Mouse (Mus musculus) urinary bladder, postnatal 4 days (tissue): ENCODE measurements around the gene Clic1.
A peak's percentile ranks its signal among the peaks of the same experiment; 100 is the strongest.

Experiments used
- DNase-seq, 2 experiments: peaks; one replicate each; pipeline ENCODE4 v3.0.0; 2021 to 2022; ENCODE audit warnings: low spot score in 2 of 2

The Clic1 gene

DNA sequence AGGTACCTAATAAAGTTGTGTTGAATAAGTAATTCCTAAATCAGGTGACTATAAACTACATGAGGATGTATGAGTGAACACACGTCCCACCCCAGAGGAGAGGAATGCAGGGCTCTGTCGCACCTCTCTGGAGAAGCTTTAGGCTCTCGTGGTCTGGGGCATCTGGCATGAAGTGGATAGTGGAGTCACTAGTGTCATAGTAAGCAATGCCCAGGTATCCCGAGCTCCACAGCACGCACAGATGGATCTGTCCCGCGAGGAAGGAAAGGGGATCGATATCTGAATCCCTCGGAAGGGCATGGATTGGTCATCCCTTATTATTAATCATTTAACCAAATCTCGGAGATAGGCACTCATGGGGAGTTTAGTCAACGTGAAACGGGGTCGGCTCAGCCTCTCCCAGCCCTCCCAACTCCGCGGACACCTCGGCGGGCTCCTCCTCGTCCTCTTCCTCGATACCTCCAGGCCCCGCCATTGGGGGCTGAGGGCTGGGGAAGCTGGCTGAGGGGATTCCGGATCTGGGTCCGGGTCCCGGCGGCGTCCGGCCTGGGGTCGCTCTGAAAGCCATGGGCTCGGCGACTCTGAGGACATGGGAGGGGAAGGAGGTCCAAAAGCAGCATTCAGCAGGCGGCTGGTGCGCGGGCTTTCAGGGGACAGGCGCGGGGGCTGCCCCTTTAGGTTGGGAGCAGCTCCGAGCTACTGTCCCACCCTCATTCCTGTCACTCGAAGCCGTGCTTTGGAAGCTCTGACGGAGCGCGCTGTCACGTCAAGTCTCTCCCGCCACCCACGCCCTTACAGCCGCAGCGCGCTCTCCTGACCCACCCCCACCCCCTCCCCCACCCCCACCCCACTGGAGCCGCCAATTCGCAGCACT lies 3.7 kb upstream of the Clic1 start:
- DNase-seq = no peak

DNA sequence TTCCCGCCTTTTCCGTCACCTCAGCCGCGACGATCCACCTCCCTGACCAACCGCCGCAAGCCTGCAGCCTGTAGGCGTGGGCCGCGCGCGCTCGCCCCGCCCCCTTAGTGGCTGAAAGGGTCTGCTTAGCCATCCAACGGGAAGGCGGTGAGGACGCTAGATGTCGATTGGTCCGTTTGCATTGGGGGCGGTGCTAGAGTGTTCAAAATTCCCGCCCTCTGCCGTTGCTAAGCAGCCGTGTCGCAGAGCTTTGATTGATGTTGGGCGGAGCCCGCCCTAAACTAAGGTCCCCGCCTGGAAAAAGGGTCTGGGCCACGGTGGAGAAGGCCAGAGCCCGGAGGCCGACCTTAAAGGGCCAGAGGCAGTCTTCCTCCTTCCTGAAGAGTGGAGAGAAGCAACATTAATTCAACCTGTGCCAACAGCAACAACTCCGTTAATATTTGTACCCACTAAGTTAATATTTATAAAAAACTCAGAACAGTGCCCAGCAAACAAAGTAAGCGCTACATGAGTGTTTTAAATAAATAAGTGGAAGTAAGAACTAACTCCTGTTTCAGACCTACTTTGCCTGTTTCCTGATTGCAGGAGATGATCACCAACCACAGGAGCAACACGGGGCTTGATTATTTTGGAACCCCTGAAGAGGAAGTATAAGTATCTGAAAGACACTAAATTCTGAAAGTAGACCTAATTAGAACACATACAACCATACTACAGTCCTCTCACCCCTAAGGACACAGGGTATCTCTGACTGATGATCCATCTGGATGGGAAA lies 2.9 kb upstream of the Clic1 start, which contains the start of gene Msh5:
Gene Msh5, minus strand, starts transcription at position 65 of the 775 bp plus-strand sequence.
- peak; percentile 96 for DNase-seq

DNA sequence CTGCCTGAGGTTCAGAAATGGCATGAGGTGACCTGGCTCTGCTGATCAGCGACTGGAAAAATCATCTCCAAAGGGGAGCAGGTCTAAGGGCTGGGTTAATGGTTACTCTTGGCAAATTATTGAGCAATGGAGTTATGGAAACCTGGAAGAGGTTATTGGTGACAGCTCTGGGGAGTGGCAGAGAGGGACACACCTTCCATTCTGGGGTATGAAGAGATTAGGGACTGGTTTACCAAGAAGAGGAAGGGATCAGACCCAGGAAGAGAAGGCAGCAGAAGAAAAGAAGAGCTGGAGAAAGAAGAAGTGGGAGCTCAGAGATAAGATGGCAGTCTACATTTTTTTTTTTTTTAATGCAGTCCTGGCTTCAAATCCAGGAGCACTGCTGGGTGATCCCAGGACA lies 2.1 kb upstream of the Clic1 start:
- no peak for DNase-seq

DNA sequence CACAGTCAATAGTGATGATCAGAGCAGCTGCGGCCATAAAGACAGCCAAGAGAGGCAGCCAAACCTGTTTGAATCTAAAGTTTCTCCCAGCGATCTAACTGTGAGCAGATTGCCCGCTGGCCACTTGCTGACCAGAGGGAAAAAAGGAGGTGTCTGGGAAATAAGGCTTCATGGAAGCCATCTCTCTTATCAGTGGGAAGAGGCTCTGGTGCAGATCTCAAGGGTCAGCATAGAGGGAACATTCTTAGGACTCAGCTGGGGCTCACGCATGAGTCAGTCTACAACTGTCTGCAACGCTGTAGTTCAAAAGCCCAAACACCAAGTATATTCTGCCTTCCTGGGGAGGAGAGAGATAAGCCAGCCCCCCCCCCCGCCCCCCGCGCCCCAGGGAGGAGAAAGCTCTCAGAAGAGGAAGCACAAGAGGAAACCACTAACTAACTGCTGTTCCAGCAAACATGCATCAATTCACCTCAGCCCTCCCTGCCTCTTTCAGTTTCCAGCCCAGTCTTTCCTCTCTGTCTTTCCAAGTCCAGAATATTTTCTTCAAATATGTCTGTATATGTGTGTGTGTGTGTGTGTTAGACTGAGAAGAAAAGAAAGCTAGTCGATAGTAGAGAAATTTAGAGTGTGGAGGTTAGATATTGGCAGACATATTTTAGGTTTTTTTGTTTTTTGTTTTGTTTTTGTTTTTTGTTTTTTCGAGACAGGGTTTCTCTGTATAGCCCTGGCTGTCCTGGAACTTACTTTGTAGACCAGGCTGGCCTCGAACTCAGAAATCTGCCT lies 1.4 kb upstream of the Clic1 start:
- DNase-seq = no peak

DNA sequence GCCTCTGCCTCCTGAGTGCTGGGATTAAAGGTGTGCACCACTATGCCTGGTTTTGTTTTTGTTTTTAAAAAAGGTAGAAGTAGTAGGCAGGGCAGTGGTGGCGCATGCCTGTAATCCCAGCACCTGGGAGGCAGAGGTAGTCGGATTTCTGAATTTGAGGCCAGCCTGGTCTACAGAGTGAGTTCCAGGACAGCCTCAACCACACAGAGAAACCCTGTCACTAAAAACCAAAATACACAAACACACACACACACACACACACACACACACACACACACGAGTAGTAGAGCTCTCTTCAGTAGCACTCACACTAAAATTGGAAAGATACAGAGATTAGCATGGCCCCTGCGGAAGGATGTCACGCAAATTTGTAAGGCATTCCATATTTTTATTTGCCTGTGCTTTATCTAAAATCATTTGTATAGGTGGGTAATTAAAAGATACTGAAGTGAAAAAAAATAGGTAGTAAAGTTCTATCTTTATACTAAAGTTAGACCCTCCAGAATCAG lies 780 bp upstream of the Clic1 start:
- DNase-seq = no peak

DNA sequence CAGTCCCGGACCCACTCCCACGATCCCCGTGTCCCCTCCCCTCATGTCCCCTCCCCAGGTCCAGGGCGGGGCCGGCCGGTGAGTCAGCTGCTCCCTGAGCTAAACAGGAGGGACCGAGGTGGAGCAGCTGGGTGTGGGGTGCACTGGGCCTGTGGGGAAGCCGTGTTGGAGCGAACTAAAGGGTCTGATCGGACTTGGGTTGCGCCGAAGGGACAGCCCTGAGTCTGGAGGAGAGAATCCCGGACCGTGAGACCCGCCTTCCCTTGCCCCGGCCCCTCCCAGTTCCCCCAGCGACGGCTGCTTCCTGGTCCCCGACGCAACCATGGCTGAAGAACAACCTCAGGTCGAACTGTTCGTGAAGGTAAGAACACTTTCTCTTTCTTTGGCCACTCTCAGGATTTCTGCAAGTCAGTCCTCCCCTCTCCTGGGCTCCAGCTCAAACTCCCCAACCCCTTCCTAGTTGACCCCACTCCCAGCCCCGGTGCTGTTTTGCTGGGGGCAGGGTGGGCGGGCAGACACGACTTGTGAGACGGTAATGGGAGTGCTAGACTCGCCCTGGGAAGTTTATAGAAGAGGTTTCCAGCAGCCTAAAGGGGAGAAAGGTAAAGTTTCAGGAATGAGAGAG lies 472 bp downstream of the Clic1 start:
- peak; percentile 75 to 80 for DNase-seq

DNA sequence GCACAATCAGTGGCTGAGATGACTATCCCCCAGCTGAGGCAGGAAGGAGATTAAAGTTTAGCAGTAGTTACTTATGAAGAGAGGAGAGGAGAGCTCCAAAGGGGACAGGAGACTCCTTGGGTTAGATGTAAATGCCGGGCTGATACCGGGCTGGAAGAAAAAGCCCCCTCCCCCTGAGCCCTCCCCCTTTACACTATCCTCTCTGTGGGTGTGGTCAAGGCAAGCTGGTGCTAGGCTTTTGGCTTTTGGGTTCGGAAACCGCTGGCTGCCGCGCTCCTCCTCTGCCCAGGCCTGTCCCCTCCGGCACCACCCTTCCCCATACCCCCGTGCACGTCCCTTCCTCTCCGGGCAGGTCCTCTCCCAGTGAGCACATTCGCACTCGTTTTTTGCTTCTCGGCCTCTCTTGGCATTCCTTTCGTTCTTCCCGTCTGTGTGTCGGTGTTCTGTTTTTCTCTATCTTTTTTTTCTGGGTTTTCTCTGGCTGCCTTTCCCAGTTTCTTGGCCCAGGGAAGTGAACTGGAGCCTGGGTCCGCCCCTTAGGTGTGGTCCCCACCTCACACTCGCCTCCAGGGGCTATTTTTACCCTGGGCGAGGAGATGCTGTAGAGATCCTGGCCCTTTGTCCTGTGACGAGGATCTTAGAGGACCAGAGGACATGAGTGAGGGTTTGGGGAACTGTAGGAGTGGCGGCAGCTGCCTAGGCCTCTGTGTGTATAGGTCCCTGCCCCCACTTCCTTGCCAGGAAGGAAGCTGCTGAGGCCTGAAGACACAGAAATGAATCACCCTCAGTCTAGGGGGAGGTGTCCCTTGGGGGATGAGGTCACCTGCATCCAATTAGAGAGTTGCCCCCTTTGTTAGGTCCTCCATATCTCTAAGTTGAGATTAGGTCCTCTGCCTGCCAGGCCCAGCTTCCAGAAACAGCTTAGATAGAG lies 1.7 kb downstream of the Clic1 start:
- DNase-seq = peak; percentile 68 to 69

DNA sequence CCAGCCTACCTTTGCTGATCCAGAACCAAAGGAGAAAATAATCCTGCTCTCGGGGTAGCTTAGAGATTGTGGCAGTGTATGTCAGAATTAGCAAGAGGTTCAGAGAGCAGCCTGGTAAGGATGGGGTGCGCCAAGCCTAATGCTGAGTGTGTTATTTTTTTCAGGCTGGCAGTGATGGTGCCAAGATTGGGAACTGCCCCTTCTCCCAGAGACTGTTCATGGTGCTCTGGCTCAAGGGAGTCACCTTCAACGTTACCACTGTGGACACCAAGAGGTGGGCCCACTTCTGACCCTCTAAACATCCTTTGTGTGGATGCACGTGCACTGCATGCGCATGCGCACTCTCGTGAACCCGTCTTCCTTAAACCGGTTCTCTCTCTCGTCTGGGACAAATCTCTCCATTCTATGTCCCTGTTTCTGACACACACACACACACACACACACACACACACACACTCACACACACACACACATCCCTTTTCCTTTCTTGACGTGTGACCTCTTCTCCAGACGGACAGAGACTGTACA lies 2.6 kb downstream of the Clic1 start:
- no peak for DNase-seq

DNA sequence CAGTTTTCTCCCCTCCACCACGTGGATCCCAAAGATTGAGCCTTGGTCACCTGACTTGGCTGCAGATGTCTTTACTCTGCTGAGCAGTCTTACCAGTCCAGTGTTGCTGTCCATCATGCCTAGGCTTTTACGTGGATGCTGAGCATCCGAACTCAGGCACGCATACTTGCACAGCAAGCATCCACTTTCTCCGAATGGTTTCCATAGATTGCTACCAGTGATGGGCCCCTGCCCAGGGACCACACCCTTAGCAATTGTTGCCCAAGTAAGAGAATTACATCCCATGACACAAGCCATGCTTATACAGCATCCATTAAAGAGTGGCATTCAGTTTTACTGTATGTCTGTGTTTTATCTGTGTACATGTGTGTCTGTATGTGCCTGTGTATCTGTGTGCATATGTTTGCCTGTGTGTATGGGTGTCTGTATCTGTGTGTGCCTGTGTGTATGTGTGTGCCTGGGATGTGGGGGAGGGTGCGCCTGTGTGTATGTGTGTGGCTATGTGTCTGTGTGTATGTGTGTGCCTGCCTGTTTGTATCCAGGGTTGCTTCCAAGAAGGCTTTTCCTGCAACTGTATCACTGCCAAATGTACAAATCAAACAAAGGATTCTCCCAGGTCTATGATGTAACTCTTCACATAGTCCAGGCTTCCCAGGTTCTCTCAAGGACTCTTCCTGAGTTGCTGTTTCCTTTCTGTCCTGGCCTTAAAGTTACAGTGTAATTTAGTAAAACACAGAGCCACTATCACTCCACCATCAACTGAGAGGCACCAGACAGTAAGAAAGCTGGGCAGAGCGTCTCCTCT lies 6.1 kb downstream of the Clic1 start:
- DNase-seq = no peak

DNA sequence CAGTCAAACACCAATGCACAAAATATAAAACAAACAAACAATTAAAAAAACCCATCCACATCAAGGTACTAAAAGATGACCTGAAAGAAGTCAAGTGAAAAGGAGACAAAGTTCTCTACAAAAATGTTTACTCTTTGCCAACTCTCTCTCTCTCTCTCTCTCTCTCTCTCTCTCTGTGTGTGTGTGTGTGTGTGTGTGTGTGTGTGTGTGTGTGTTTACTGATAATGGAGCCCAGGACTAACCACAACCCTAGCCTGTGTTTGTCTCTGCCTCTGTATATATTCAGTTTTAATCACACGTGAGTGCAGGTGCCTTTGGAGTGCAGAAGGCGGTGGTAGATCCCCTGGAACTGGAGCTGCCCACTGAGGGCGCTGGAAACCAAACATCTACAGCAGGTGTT lies 7.3 kb downstream of the Clic1 start:
- DNase-seq = no peak

DNA sequence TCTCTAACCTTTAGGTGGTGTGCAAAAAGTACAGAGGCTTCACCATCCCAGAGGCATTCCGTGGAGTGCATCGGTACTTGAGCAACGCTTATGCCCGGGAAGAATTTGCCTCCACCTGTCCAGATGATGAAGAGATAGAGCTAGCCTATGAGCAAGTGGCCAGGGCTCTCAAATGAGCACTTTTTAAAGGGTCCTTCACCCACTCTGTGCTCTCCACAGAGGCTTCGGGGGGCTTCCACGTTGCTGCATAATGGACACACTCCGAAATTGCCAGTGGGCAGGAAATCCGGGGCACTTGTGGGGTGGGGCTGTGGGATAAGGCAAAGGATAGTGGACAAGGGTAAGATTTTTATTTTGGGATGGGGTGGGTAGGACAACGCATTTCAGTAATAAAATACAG lies 8.6 kb downstream of the Clic1 start:
- no peak for DNase-seq

DNA sequence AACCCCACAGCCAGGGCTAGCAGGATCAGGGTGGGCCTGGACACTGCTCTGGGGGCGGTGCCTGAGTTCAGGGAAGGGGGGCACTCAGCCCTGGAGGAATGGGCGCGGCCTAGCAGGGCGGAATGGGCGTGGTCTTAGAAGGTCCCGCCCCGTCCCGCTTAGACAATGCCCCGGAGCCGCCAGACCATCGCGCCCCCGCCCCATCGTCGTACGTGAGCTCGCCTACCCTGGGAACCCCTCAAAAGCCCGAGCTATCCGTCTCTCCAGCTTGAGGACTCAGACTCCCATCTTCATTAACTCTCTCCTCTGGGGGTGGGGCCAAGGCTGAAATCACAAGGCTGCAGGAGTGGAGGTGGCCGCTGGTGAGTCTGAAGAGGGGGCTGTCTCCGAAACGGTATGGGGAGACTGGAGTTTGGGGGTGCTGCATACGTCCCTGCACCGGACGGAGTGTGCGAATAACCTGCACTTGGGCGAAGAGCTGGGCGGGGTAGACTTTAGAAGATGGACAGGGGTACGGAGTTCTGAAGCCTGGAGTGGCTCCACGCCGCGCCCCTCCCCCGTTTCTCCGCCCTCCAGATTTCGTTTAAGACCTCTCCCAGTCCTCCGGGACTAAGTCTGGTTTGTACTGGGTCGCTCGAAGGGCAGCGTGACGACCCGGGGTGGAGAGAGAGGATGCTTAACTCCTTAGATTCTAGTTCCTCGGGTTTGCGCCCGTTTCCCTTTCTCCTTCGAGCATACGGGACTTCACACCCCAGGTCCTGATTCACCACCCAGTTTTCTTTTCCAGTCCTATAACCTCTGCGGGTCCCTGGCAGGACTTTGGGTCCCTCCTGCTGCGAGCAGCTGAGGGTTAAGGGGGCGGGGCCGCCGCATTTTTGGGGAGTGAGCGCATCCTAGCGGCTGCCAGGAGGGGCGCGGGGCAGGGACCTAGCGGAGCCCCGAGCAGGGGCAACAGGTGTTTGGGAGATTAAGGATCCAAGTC lies 9.4 kb downstream of the Clic1 start, which contains the start of gene Ddah2:
Gene Ddah2, plus strand, starts transcription at position 125 of the 982 bp plus-strand sequence.
- DNase-seq = peak; percentile 90 to 95

DNA sequence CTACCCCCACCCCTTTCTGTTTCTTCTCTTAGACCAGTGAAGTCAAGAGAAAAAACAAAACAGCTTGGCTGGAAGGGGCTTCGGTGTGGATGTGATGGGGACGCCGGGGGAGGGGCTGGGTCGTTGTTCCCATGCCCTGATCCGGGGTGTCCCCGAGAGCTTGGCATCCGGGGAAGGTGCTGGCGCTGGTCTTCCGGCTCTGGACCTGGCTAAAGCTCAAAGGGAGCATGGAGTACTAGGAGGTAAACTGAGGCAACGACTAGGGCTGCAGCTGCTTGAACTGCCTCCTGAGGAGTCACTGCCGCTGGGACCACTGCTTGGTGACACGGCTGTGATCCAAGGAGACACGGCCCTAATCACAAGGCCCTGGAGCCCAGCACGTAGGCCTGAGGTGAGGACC lies 10.3 kb downstream of the Clic1 start:
- no peak for DNase-seq

DNA sequence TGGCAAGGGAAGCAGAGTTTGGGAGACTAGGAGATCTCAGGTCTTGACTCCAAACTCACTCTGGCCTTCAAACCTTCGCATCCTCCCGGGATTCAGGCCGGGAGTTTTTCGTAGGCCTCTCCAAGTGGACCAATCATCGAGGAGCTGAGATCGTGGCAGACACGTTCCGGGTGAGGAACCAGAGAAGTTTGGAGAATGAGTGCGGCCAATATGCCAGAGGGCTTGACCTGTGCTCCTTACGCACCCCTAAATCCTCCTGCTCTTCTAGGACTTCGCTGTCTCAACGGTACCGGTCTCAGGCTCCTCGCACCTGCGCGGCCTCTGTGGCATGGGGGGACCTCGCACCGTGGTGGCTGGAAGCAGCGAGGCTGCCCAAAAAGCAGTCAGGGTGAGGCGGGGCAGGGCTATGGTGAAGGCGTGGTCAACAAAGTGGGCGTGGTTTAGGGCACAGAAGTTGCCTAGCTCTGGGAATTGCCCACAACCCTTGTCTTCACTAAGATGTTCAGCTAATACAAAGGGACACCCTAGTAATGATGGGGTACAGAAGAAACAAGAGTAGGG lies 11.1 kb downstream of the Clic1 start:
- DNase-seq = no peak

DNA sequence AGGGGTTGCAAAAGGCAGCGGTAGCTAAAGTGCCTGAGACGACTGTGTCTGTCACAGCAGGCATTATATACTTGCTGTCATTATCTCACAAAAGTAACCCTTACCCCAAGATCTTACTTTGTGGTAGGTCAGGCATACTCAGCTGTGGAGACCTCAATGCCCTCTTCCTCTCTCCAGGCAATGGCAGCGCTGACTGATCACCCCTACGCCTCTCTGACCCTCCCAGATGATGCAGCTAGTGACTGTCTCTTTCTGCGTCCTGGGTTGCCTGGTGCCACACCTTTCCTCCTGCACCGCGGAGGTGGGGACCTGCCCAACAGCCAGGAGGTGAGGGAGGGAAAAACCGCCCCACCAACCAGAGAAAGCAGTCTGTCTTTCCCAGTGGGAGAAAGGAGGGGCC lies 11.5 kb downstream of the Clic1 start:
- no peak for DNase-seq

DNA sequence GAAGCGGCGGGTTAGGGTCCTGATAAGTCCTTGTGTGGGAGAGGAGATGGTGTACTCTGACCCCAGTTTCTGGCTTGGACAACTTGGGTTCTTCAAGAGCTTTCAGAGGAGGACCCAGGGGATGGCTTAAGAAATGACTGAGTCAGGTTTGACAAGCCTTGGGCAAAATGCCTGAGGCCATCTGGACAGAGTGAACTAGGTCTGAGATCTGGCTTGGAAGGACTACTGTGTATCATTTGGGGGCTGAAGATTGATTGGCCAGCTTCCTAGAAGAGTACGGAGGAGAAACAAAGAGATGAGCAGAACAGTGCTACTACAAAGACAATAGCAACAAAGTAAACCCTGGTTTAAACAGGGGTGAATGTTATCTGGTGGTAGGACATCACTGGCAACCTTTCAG lies 13.7 kb downstream of the Clic1 start:
- no peak for DNase-seq

DNA sequence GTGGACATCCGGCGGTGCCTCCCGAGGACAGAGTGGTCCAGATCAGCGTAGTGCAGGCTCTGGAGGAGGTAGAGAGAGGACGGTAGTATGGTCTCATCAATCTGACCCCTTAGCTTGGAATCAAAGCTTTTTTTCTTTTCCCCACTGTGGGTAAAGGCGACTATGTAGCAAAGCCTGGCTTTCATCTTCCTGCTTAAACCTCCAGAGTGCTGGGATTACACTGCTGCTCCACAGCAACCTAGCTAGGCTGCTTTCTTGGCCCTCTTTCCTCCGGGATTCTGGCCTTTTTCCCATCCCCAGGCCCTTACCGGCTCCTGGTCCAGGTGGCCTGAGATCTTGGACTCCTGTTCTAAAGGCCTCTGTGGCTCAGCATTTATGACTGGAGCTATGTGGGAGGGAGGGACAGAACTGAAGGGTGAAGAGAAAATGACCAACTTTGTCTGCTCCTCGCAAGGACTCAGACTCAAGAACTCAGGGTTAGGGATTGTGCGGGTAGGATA lies 14.7 kb downstream of the Clic1 start:
- DNase-seq = no peak
